Mouse (Mus musculus) neural tube, embryonic 14.5 days (tissue): Measurements from ENCODE around the gene Insig1. TPM values are rescaled to one million over a fixed set of nuclear protein-coding genes. Genes with fewer than 3 reads are reported as not detected.

Experiments used
- ATAC-seq: fragments of 200-750 bp; cut with Nextera tagmentation; 2 replicates; pipeline ENCODE4 v1.8.0; 2017; ENCODE audit warnings: low read depth, mild to moderate bottlenecking, moderate TSS enrichment, moderate library complexity
- H3K27ac ChIP-seq: fragments of 300-500 bp; sonication (generic); 2 replicates; pipeline ENCODE4 v1.5.1; 2014; ENCODE audit warnings: low read depth, mild to moderate bottlenecking, control low read depth, low read length, moderate library complexity, mixed read lengths
- H3K27me3 ChIP-seq: fragments of 300-500 bp; sonication (generic); 2 replicates; pipeline ENCODE4 v1.6.1; 2014; ENCODE audit warnings: low read length; ENCODE audit not compliant: control insufficient read depth, insufficient read depth
- H3K36me3 ChIP-seq: fragments of 300-500 bp; sonication (generic); 2 replicates; pipeline ENCODE4 v1.6.1; 2014; ENCODE audit warnings: low read length, mixed read lengths; ENCODE audit not compliant: control insufficient read depth, insufficient read depth
- H3K4me1 ChIP-seq: fragments of 300-500 bp; sonication (generic); 2 replicates; pipeline ENCODE4 v1.6.1; 2014; ENCODE audit warnings: low read length; ENCODE audit not compliant: control insufficient read depth, insufficient read depth
- H3K4me2 ChIP-seq: fragments of 300-500 bp; sonication (generic); 2 replicates; pipeline ENCODE4 v1.6.1; 2014; ENCODE audit warnings: mild to moderate bottlenecking, low read depth, low read length, control low read depth
- H3K4me3 ChIP-seq: fragments of 300-500 bp; sonication (generic); 2 replicates; pipeline ENCODE4 v1.5.1; 2014; ENCODE audit warnings: low read depth, low read length, control low read depth, mixed read lengths
- H3K9ac ChIP-seq: fragments of 300-500 bp; sonication (generic); replicated peaks from 2 replicates; pipeline ENCODE4 v1.6.1; 2014; ENCODE audit warnings: low read depth, mild to moderate bottlenecking, control low read depth, low read length, mixed read lengths
- H3K9me3 ChIP-seq: fragments of 300-500 bp; sonication (generic); 2 replicates; pipeline ENCODE4 v1.6.1; 2016; ENCODE audit warnings: low read length; ENCODE audit not compliant: control insufficient read depth
- WGBS: fragments of 180-500 bp; shearing (Covaris S2); extraction: QIAGEN DNeasy Blood & Tissue Kit; methylation state at CpG from one replicate; pipeline ENCODE4 v1.1.7; 2014; 5-methylcytosine and 5-hydroxymethylcytosine counted together
- polyA plus RNA-seq: library from polyadenylated mRNA; unstranded; fragments of >200 nt; fragmentation: Nextera tagmentation; extraction: Ambion mirVana; gene quantifications from 2 replicates; pipeline ENCODE4 v1.2.1, GENCODE M21; 2014

The Insig1 gene
- polyA plus RNA-seq, 1 experiment from 2014 or later = 78.9 TPM

DNA sequence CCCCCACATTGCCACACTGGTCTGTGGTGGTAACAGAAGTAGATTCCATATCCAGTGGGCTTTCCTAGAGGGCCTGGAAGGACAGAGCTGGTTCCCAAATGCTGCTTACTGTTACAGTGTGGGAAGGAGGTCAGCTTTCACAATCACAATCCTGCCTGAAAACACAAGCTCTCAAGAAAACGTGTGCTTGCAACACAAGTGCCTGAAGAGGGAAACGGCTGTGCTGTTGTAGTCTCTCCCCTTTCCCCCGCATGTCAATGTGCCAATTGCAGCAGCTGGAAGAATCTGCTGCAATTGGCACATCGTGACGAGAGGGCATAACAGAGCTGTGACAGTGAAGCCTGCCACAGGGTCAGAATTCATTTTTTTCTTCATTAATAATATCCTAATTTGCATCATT is 33.5 kb upstream of the Insig1 start:
- H3K4me2 ChIP-seq = no peak overlapping the region
- 51% methylated on average over 5 of the region's 5 CpGs for WGBS
- no peak for ATAC-seq
- H3K9ac ChIP-seq = no peak overlapping the region
- H3K4me3 ChIP-seq = no peak overlapping the region
- H3K4me1 ChIP-seq = no peaks in the 10 kb centered on the region
- H3K9me3 ChIP-seq = no peaks in the 10 kb centered on the region
- no peaks in the 10 kb centered on the region for H3K36me3 ChIP-seq
- H3K27me3 ChIP-seq = no peaks in the 10 kb centered on the region
- H3K27ac ChIP-seq = no peak overlapping the region

DNA sequence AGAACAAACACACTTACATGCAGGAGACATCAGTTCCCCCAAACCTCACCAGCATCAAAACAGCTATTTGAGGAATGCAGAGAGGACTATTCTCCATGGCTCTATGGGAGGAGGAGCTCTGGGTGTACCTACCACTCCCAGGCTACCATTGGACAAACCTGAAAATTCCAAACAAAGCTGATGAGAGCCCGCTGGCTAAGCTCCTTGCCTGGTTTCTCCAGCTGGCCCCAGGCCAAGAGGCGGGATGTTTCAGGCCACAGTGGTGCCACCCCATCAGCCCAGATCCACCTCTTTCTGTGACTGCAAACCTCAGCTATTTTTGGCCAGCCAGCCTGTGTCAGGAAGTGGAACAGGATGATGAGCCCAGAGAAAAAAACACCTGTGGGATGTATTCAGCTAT is 33.0 kb upstream of the Insig1 start:
- Histone ChIP-seq H3K27me3 (no peaks in the 10 kb centered on the region), H3K4me2 (no peak overlapping the region), H3K4me1 (no peaks in the 10 kb centered on the region), H3K9me3 (no peaks in the 10 kb centered on the region), H3K36me3 (no peaks in the 10 kb centered on the region), H3K9ac (no peak overlapping the region), H3K4me3 (no peak overlapping the region), H3K27ac (no peak overlapping the region)
- no peak for ATAC-seq
- 44% methylated on average over 2 of the region's 2 CpGs for WGBS

DNA sequence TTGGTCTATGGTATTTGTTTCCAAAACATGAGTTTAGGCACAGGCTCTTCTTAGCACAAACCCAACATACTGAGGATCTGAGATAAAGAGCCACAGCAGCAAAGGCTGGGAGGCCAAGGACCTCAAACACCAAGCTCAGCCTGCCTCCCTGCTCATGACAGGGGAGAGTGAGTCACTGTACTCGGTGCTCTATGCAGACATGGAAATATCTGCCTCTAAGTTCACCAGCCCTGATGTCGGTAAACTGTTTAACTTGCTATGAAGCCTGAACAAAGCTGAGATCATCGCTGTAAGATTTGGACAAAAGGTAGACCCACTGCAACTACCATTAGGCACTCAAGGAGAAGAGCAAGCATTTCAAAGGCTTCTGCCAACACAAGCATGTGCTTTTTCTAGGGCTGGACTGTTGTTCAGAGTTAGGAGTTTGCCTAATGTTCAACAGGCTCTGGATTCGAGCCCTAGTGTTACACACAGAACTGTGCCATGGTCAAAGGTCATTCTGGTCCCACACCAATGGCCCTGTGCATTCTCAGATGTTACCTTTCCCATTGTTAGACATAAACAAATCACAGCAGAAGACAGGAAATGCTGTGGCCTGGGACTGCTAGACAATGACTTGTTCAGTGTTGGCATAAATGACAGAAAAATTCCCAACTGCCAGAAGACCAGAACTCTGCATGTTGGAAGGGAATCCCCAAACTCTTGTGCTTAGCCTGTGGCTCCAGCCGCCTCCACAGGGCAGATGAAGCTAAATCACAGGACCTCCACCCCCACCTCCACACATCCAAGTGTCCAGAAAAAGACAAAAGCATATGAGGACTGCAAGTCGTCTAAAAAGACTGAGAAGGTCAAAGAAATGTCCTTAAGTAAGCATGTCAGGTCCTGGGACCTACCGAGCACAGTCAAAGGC is 31.2 kb upstream of the Insig1 start:
- Histone ChIP-seq H3K4me1 (no peaks in the 10 kb centered on the region), H3K27ac (no peak overlapping the region), H3K9ac (no peak overlapping the region), H3K4me3 (no peak overlapping the region), H3K36me3 (no peaks in the 10 kb centered on the region), H3K9me3 (no peaks in the 10 kb centered on the region), H3K4me2 (no peak overlapping the region), H3K27me3 (no peaks in the 10 kb centered on the region)
- WGBS = 83% methylated on average over 7 of the region's 7 CpGs
- ATAC-seq = no peak

DNA sequence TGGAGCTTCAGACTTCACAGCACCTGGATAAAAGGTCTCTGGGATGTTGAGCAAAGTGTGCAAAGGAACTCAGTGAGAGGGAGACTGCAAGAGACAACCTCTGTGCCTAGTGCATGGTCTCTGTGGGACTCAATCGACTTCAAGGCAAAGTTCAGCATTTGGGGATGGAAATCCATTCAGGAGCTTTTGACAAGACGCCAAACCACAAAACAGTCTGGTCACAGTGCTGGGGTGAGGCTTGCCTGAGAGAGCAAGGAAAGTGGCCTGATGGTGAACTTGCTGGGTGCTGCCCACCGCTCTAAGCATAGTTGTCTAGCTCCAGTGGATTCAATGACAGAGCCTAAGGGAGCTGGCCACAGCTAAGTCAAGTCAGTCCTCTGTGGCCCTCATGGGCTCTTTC is 30.4 kb upstream of the Insig1 start:
- no peak overlapping the region for H3K27ac ChIP-seq
- no peak overlapping the region for H3K4me3 ChIP-seq
- no peak for ATAC-seq
- H3K9me3 ChIP-seq = no peaks in the 10 kb centered on the region
- no peak overlapping the region for H3K9ac ChIP-seq
- no peaks in the 10 kb centered on the region for H3K27me3 ChIP-seq
- H3K4me1 ChIP-seq = no peaks in the 10 kb centered on the region
- no peak overlapping the region for H3K4me2 ChIP-seq
- 100% methylated on average over 3 of the region's 3 CpGs for WGBS
- no peaks in the 10 kb centered on the region for H3K36me3 ChIP-seq

DNA sequence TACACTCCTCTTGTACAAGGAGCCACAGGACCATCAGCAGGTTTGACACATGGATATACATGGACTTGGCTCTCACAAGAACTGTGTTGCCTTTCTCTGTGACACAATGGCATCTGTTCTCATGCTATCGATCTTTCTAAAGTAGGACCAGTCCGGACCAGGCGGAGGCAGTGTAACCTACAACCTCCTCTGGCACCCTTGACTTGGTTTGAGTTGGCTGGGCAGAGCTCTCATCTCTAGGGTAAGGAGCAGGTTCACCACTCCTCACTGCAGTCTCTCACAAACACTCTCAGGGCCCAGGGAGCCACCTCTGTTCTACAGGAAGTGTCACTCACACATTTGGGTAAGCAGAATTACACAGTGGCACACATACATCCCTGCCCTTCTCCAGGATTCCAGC is 29.1 kb upstream of the Insig1 start:
- 94% methylated on average over 3 of the region's 3 CpGs for WGBS

DNA sequence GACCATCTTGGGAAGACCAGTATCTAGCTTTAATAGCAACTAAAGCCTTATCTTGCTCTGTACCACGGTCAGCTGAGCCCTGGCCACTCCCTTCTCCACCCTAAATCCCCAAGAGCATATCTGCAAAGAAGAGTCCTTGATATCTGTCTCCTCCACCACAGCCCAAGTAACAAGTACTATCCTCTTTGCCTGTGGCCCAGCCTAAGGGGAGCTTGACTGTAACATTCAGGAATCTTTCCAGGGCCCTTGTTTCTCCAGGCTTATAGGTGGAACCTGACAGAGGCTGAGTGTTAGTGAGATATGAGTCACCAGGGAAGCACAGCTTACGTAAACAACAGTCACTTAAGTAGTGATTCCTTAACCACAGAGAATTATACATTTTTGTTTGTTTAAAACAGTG is 28.4 kb upstream of the Insig1 start:
- Histone ChIP-seq H3K4me1 (no peaks in the 10 kb centered on the region), H3K4me3 (no peak overlapping the region), H3K9ac (no peak overlapping the region), H3K4me2 (no peak overlapping the region), H3K36me3 (no peaks in the 10 kb centered on the region), H3K27me3 (no peaks in the 10 kb centered on the region), H3K27ac (no peak overlapping the region), H3K9me3 (no peaks in the 10 kb centered on the region)
- 74% methylated on average over 2 of the region's 2 CpGs for WGBS
- ATAC-seq = no peak

More for the DNA sequence above, 29.1 kb upstream of the Insig1 start:
- Histone ChIP-seq H3K27ac (no peak overlapping the region), H3K4me1 (no peaks in the 10 kb centered on the region), H3K9me3 (no peaks in the 10 kb centered on the region), H3K4me3 (no peak overlapping the region), H3K9ac (no peak overlapping the region), H3K27me3 (no peaks in the 10 kb centered on the region), H3K36me3 (no peaks in the 10 kb centered on the region), H3K4me2 (no peak overlapping the region)
- ATAC-seq = no peak

DNA sequence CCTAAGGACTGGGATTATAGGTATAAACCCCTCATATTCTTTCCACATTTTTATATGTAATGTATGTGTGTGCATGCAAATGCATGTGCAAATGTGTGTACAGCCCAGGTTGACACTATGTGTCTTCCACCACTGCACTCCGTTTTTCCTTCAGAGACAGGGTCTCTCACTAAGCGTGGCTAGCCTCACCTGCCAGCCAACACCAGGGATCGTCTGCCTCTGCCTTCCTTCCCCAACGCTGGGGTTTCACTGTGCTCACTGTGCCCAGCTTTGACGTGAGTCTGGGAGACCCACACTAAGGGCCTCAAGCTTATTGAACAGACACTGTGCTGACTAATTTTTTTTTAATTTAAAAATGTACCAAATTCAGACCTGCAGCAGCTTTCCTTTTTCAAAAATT is 27.8 kb upstream of the Insig1 start:
- Histone ChIP-seq H3K4me3 (no peak overlapping the region), H3K27me3 (no peaks in the 10 kb centered on the region), H3K9me3 (no peaks in the 10 kb centered on the region), H3K4me2 (no peak overlapping the region), H3K27ac (no peak overlapping the region), H3K4me1 (no peaks in the 10 kb centered on the region), H3K36me3 (no peaks in the 10 kb centered on the region), H3K9ac (no peak overlapping the region)
- no peak for ATAC-seq
- WGBS = 89% methylated on average over 5 of the region's 5 CpGs

DNA sequence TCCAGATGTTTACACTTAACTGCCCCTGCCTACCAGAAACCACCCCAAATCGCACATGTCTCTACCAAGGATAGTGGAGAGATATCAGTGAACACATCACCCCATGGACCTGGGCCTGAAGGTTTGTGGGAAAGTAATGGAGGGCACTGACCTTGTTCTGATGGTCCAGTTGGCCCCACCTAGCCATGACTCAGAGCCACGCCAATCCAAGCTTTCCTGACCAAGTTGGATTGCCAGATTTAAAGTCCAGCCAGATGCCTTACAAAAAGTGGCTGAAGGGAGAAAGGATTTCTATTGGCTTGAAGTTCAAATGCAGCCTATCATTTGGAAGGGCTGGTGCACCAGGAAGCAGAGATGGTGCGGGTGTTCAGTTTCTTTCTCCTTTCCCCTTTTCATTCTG is 24.2 kb upstream of the Insig1 start:
- Histone ChIP-seq H3K9ac (no peak overlapping the region), H3K4me3 (no peak overlapping the region), H3K27ac (no peak overlapping the region), H3K4me2 (no peak overlapping the region), H3K9me3 (no peaks in the 10 kb centered on the region), H3K4me1 (no peaks in the 10 kb centered on the region), H3K36me3 (no peaks in the 10 kb centered on the region), H3K27me3 (no peaks in the 10 kb centered on the region)
- WGBS = 90% methylated on average over 3 of the region's 3 CpGs
- ATAC-seq = no peak

DNA sequence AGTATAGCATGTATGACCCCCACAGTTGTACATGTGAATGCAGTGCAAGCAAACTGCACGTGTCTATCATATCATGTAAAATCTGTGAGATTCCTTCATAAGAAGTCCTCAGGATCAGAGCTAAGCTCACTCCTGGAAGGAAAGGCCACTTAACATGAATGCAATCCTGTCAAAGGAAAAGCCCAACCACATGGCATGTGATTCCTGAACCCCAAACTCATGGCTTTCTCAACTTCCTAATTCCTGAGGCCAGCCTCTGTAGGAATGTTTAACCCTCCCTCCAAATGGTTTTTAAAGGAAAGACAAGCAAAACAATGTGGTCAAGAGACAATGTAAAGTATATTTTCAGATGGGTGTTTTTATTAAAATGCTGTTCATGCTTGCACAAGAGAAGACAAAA is 23.2 kb upstream of the Insig1 start:
- H3K4me2 ChIP-seq = no peak overlapping the region
- ATAC-seq = no peak
- 84% methylated on average over 1 of the region's 1 CpGs for WGBS
- H3K27me3 ChIP-seq = no peaks in the 10 kb centered on the region
- H3K4me1 ChIP-seq = no peaks in the 10 kb centered on the region
- H3K27ac ChIP-seq = no peak overlapping the region
- H3K36me3 ChIP-seq = no peaks in the 10 kb centered on the region
- no peak overlapping the region for H3K9ac ChIP-seq
- no peak overlapping the region for H3K4me3 ChIP-seq
- no peaks in the 10 kb centered on the region for H3K9me3 ChIP-seq
